Mouse (Mus musculus): Measurements from ENCODE around the gene Lhx5.

GRCm38 (mm10) chr5:120439887-120440670 is 8.6 kb downstream of the Lhx5 start:
- TF ChIP-seq CTCF (IDR thresholded peaks at IDR 0.05; ENCODE audit: extremely low read depth, insufficient read length, insufficient replicate concordance, low read depth, low read length) (no peak), POLR2A (IDR thresholded peaks at IDR 0.05; ENCODE audit: low read depth, low read length) (no peak)
